Mouse (Mus musculus): ENCODE measurements around the gene Gfod1. TPM values are rescaled to one million over a fixed set of nuclear protein-coding genes. Genes with fewer than 3 reads are reported as not detected.

The Gfod1 gene
- polyA plus RNA-seq, 1 experiment = 47.5 TPM

GRCm38 (mm10) chr13:43230238-43230637, 73.7 kb downstream of the Gfod1 start:
- DNase-seq = peak in 1 of 2 experiments; percentile 45
- Histone ChIP-seq H3K27me3 (ENCODE audit: control insufficient read depth, insufficient read depth, low read length) (no peaks in the 10 kb centered on the region), H3K4me1 (ENCODE audit: control insufficient read depth, insufficient read depth, low read length) (peaks cover 39% of the 10 kb centered on the region), H3K4me3 (replicated peaks; ENCODE audit: insufficient read depth, low read depth, low read length) (no peak overlapping the region), H3K27ac (ENCODE audit: insufficient read depth, low read length) (peak overlapping the region; percentile 80)
- WGBS = 8% methylated on average over 6 of the region's 6 CpGs
- no peak for TF ChIP-seq POLR2A (IDR thresholded peaks at IDR 0.05; ENCODE audit: borderline replicate concordance, insufficient read depth, low read length)
- no peak for TF ChIP-seq CTCF (IDR thresholded peaks at IDR 0.05; ENCODE audit: borderline replicate concordance, insufficient read depth, low read depth, low read length)

- no peaks in the 10 kb centered on the region for H3K27me3 ChIP-seq (ENCODE audit: control insufficient read depth, insufficient read depth, low read length)
- no peak for TF ChIP-seq CTCF (IDR thresholded peaks at IDR 0.05; ENCODE audit: borderline replicate concordance, insufficient read depth, low read depth, low read length)
- no peak for TF ChIP-seq POLR2A (IDR thresholded peaks at IDR 0.05; ENCODE audit: borderline replicate concordance, insufficient read depth, low read length)
- 89% methylated on average over 3 of the region's 3 CpGs for WGBS
- H3K4me3 ChIP-seq (replicated peaks; ENCODE audit: insufficient read depth, low read depth, low read length) = no peak overlapping the region
- peaks cover 34% of the 10 kb centered on the region for H3K4me1 ChIP-seq (ENCODE audit: control insufficient read depth, insufficient read depth, low read length)
- no peak for DNase-seq
- H3K27ac ChIP-seq (ENCODE audit: insufficient read depth, low read length) = peak overlapping the region; percentile 80
These were observed 74.2 kb downstream of the Gfod1 start for GRCm38 (mm10) chr13:43229767-43230166.

GRCm38 (mm10) chr13:43228141-43228540, 75.8 kb downstream of the Gfod1 start:
- peaks cover 29% of the 10 kb centered on the region for H3K4me1 ChIP-seq (ENCODE audit: control insufficient read depth, insufficient read depth, low read length)
- no peaks in the 10 kb centered on the region for H3K27me3 ChIP-seq (ENCODE audit: control insufficient read depth, insufficient read depth, low read length)
- no peak overlapping the region for H3K4me3 ChIP-seq (replicated peaks; ENCODE audit: insufficient read depth, low read depth, low read length)
- H3K27ac ChIP-seq (ENCODE audit: insufficient read depth, low read length) = no peak overlapping the region
- DNase-seq = no peak
- WGBS = 95% methylated on average over 6 of the region's 6 CpGs
- no peak for TF ChIP-seq POLR2A (IDR thresholded peaks at IDR 0.05; ENCODE audit: borderline replicate concordance, insufficient read depth, low read length)
- no peak for TF ChIP-seq CTCF (IDR thresholded peaks at IDR 0.05; ENCODE audit: borderline replicate concordance, insufficient read depth, low read depth, low read length)

GRCm38 (mm10) chr13:43226041-43226440, 77.9 kb downstream of the Gfod1 start:
- Histone ChIP-seq H3K4me1 (ENCODE audit: control insufficient read depth, insufficient read depth, low read length) (peaks cover 18% of the 10 kb centered on the region), H3K27me3 (ENCODE audit: control insufficient read depth, insufficient read depth, low read length) (no peaks in the 10 kb centered on the region), H3K27ac (ENCODE audit: insufficient read depth, low read length) (no peak overlapping the region), H3K4me3 (replicated peaks; ENCODE audit: insufficient read depth, low read depth, low read length) (no peak overlapping the region)
- no peak for DNase-seq
- TF ChIP-seq CTCF (IDR thresholded peaks at IDR 0.05; ENCODE audit: borderline replicate concordance, insufficient read depth, low read depth, low read length) (no peak), POLR2A (IDR thresholded peaks at IDR 0.05; ENCODE audit: borderline replicate concordance, insufficient read depth, low read length) (no peak)
- 77% methylated on average over 10 of the region's 10 CpGs for WGBS

GRCm38 (mm10) chr13:43225161-43225560, 78.8 kb downstream of the Gfod1 start:
- Histone ChIP-seq H3K4me1 (ENCODE audit: control insufficient read depth, insufficient read depth, low read length) (peaks cover 17% of the 10 kb centered on the region), H3K27ac (ENCODE audit: insufficient read depth, low read length) (no peak overlapping the region), H3K27me3 (ENCODE audit: control insufficient read depth, insufficient read depth, low read length) (no peaks in the 10 kb centered on the region), H3K4me3 (replicated peaks; ENCODE audit: insufficient read depth, low read depth, low read length) (no peak overlapping the region)
- WGBS = 83% methylated on average over 5 of the region's 5 CpGs
- DNase-seq = no peak
- TF ChIP-seq CTCF (IDR thresholded peaks at IDR 0.05; ENCODE audit: borderline replicate concordance, insufficient read depth, low read depth, low read length) (peak; percentile 20; the same call in 1 of the 2 replicates), POLR2A (IDR thresholded peaks at IDR 0.05; ENCODE audit: borderline replicate concordance, insufficient read depth, low read length) (no peak)

GRCm38 (mm10) chr13:43222084-43222483, 81.9 kb downstream of the Gfod1 start:
- TF ChIP-seq POLR2A (IDR thresholded peaks at IDR 0.05; ENCODE audit: borderline replicate concordance, insufficient read depth, low read length) (no peak), CTCF (IDR thresholded peaks at IDR 0.05; ENCODE audit: borderline replicate concordance, insufficient read depth, low read depth, low read length) (no peak)
- H3K27me3 ChIP-seq (ENCODE audit: control insufficient read depth, insufficient read depth, low read length) = no peaks in the 10 kb centered on the region
- no peak overlapping the region for H3K4me3 ChIP-seq (replicated peaks; ENCODE audit: insufficient read depth, low read depth, low read length)
- WGBS = 98% methylated on average over 1 of the region's 1 CpGs
- no peak for DNase-seq
- peaks cover 15% of the 10 kb centered on the region for H3K4me1 ChIP-seq (ENCODE audit: control insufficient read depth, insufficient read depth, low read length)
- H3K27ac ChIP-seq (ENCODE audit: insufficient read depth, low read length) = no peak overlapping the region

DNA sequence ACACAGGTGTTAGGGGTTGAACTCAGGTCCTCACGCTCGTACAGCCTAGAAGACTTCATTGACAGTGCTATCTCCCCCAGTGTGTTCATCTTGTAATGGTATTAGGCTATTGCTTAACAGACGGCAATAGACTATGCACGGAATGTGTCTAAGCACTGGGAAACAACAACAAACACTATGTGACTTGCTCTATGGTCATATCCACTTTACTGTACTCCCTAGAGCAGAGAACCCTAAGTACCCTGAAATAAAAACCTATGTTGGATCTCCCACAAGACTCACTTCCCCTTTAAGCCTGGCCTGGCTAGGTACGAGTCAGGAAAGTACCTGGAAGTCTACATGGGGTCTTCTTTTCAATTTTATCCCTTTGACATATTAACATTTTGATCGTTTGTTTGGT, 82.7 kb downstream of the Gfod1 start:
- Histone ChIP-seq H3K27ac (ENCODE audit: insufficient read depth, low read length) (no peak overlapping the region), H3K27me3 (ENCODE audit: control insufficient read depth, insufficient read depth, low read length) (no peaks in the 10 kb centered on the region), H3K4me3 (replicated peaks; ENCODE audit: insufficient read depth, low read depth, low read length) (no peak overlapping the region), H3K4me1 (ENCODE audit: control insufficient read depth, insufficient read depth, low read length) (peaks cover 15% of the 10 kb centered on the region)
- TF ChIP-seq POLR2A (IDR thresholded peaks at IDR 0.05; ENCODE audit: borderline replicate concordance, insufficient read depth, low read length) = no peak
- TF ChIP-seq CTCF (IDR thresholded peaks at IDR 0.05; ENCODE audit: borderline replicate concordance, insufficient read depth, low read depth, low read length) = no peak
- 96% methylated on average over 6 of the region's 6 CpGs for WGBS
- DNase-seq = no peak

DNA sequence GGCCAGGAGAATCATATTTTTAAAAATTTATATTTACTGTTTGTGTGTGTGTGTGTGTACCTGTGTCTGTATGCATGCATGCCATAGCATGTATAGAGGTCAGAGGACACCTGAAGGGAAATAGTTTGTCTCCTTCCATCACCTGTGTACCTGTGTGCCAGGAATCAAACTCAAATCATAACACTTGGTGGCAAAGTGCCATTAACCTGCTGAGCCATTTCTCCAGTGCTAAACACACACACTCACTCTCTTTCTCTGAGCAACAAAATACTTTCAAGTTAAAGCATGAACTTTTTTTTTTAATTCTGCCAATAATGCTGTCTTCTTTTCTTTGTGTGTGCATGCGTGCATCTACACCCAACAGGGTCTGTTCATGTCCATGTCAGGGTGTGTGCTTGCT, 83.3 kb downstream of the Gfod1 start:
- TF ChIP-seq POLR2A (IDR thresholded peaks at IDR 0.05; ENCODE audit: borderline replicate concordance, insufficient read depth, low read length) = no peak
- no peak for TF ChIP-seq CTCF (IDR thresholded peaks at IDR 0.05; ENCODE audit: borderline replicate concordance, insufficient read depth, low read depth, low read length)
- peaks cover 21% of the 10 kb centered on the region for H3K4me1 ChIP-seq (ENCODE audit: control insufficient read depth, insufficient read depth, low read length)
- H3K4me3 ChIP-seq (replicated peaks; ENCODE audit: insufficient read depth, low read depth, low read length) = no peak overlapping the region
- no peaks in the 10 kb centered on the region for H3K27me3 ChIP-seq (ENCODE audit: control insufficient read depth, insufficient read depth, low read length)
- no peak overlapping the region for H3K27ac ChIP-seq (ENCODE audit: insufficient read depth, low read length)
- peak; percentile 28 to 60 for DNase-seq
- WGBS = 91% methylated on average over 1 of the region's 1 CpGs

All from cerebellum, adult 2 months (tissue).